Mouse (Mus musculus) mouse trophoblast stem cell (cell line): ENCODE data around the gene Tmem179.

Experiments used
- in situ Hi-C, 2 experiments: fragments of 300-500 bp; cut with MseI, MboI; formaldehyde crosslinking; loops; 2 replicates in 1 of 2; 3 replicates in 1 of 2; pipeline ENCODE4 v1.15.1; 2025

Tmem179 gene

DNA sequence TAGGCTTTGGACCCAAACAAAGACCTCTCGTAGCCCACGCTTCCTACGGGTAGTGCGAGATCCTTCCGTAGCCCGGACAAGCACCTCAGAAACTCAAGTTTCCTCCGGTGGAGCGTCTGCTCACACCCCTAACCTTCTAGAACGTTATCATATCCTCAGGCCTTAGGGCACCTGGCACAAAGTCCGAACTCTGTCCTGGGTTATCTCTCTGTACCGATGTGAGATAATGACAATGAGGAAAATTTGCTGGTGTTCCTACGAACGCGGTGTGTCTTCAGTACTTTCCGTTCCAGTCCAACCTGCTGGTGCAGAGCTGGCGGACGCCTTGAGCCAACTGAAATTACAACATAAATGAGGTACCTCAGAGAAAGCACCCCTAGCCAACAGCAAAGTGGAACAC lies 50.6 kb downstream of the Tmem179 start:
- in situ Hi-C loops = no loop called here

- in situ Hi-C loops = no loop called here
These were observed 52.0 kb downstream of the Tmem179 start for GRCm38 (mm10) chr12:112464516-112464915.

GRCm38 (mm10) chr12:112463750-112464444 lies 52.6 kb downstream of the Tmem179 start:
- in situ Hi-C loops = no loop called here

GRCm38 (mm10) chr12:112463209-112463608 lies 53.3 kb downstream of the Tmem179 start:
- in situ Hi-C loops = no loop called here

GRCm38 (mm10) chr12:112462423-112462822 lies 54.1 kb downstream of the Tmem179 start:
- in situ Hi-C loops = no loop called here

DNA sequence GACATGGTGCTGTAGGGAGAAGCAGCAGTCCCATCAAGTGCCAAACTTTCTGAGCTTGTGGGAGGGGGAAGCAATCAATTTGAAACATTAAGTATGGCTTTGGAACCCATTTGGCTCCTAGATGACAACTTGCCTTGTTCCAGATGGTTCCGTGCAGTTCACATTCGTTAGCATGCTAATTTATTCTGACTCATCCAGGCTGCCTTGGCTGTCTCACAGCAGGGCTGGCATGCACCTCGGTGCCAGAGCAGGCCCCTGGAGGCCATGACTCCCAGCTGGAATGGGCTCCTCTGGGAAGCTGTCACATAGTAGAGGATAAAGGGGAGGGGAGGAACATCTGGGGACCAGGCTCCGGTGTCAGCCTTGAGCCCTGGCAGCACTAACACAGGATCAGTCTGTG lies 58.7 kb downstream of the Tmem179 start:
- in situ Hi-C loops = no loop called here

DNA sequence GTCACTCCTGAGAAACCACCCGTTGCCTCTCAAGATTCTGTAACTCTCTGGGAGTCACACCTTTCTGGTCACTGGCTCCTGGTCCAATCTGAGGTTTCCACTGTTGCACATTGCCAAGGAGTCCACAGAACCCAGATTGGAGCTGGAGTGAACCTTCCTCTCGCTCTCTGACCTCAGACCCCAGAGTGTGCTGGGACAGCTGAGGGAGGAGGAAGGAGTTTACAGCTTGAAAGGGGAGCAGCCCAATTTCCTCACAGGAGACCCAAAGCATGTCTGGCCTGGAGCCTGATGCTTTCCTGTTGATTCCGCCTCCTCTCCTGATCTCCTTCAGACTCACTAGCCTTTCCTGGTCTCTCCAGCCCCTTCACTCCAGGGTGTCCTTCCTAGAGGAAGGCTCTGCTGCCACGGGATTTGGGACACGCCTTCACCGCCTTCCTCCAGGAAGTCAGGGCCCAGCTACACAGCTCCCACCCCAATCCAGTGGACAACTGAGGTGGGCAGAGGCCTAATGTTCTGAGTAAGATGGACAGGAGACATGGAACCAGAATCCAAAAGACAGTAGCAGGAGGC lies 60.3 kb downstream of the Tmem179 start:
- in situ Hi-C loops = no loop called here

DNA sequence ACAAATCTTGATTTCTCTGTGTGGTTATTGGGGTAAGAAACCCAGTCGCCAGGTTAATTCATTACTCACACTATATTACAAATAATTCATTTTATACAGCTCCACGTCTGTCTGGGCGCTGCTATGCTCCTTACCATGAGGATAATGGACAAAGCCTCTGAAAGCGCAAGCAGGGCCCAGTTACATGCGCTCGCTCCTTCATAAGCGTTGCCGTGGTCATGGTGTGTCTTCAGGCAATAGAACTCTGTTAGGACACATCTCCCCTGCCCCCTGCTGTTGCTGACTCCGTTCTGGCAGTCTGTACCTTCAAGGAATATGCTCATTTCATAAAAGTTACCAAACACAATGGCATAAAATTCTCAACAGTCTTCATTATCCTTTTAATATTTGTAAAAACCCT lies 64.7 kb downstream of the Tmem179 start:
- in situ Hi-C loops = no loop called here

- in situ Hi-C loops = no loop called here
These were observed 65.2 kb downstream of the Tmem179 start for GRCm38 (mm10) chr12:112451381-112451780.

GRCm38 (mm10) chr12:112450883-112451282 lies 65.7 kb downstream of the Tmem179 start:
- in situ Hi-C loops = no loop called here
